Mouse (Mus musculus): ENCODE measurements around the gene Zmiz1.

DNA sequence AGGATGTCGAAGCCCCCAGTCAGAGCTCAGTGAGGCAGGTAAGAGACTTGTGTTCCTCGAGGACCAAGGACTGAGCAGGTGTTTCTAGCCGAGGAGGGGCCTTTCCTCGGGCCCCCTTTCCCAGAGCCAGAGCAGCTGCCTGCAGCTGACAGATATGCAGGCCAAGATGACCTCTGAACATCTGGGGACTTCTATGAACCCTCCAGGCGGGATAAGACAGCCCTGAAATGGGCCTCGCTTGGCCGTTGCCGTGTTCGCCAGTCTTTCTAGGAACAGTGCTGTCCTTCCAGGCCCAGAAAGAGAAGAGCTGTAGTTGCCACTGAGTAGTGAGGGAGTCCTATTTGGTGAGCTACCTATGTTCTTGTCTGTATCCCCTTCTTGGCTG, 65.1 kb downstream of the Zmiz1 start:
- TF ChIP-seq CTCF (IDR thresholded peaks at IDR 0.05; ENCODE audit: borderline replicate concordance, insufficient read depth, low read depth, low read length) (no peak), POLR2A (IDR thresholded peaks at IDR 0.05; ENCODE audit: borderline replicate concordance, insufficient read depth, low read length) (no peak)

Measured in cerebellum, adult 2 months (tissue).